Mouse (Mus musculus): Measurements from ENCODE around the gene Cstf1. TPM values are rescaled to one million over a fixed set of nuclear protein-coding genes. Genes with fewer than 3 reads are reported as not detected.

Gene Cstf1
- polyA plus RNA-seq, 1 experiment = 15.8 TPM

- Histone ChIP-seq H3K4me1 (ENCODE audit: control insufficient read depth, insufficient read depth, low read length) (peaks cover 12% of the 10 kb centered on the region; the same call in 1 of the 2 replicates), H3K27ac (ENCODE audit: control insufficient read depth, insufficient read depth, low read depth, low read length, poor library complexity) (peak overlapping the region; percentile 52), H3K4me3 (replicated peaks; ENCODE audit: control insufficient read depth, low read depth, low read length) (no peak overlapping the region)
- TF ChIP-seq POLR2A (IDR thresholded peaks at IDR 0.05; ENCODE audit: borderline replicate concordance, control insufficient read depth, low read depth, low read length) = no peak
- TF ChIP-seq CTCF (IDR thresholded peaks at IDR 0.05; ENCODE audit: control insufficient read depth, insufficient read depth, low read length) = no peak
- WGBS = 49% methylated on average over 9 of the region's 9 CpGs
These were observed 29.4 kb downstream of the Cstf1 start for GRCm38 (mm10) chr2:172399901-172400300.

GRCm38 (mm10) chr2:172401116-172401825 lies 30.8 kb downstream of the Cstf1 start:
- peaks cover 11% of the 10 kb centered on the region; the same call in 1 of the 2 replicates for H3K4me1 ChIP-seq (ENCODE audit: control insufficient read depth, insufficient read depth, low read length)
- no peak overlapping the region for H3K4me3 ChIP-seq (replicated peaks; ENCODE audit: control insufficient read depth, low read depth, low read length)
- TF ChIP-seq POLR2A (IDR thresholded peaks at IDR 0.05; ENCODE audit: borderline replicate concordance, control insufficient read depth, low read depth, low read length) (no peak), CTCF (IDR thresholded peaks at IDR 0.05; ENCODE audit: control insufficient read depth, insufficient read depth, low read length) (0 out of 2 replicates have a peak, but pooled peaks have one; percentile 5)
- WGBS = 8% methylated on average over 13 of the region's 13 CpGs
- H3K27ac ChIP-seq (ENCODE audit: control insufficient read depth, insufficient read depth, low read depth, low read length, poor library complexity) = peak overlapping the region; percentile 94

GRCm38 (mm10) chr2:172404239-172404638 lies 33.8 kb downstream of the Cstf1 start:
- Histone ChIP-seq H3K4me3 (replicated peaks; ENCODE audit: control insufficient read depth, low read depth, low read length) (no peak overlapping the region), H3K27ac (ENCODE audit: control insufficient read depth, insufficient read depth, low read depth, low read length, poor library complexity) (no peak overlapping the region), H3K4me1 (ENCODE audit: control insufficient read depth, insufficient read depth, low read length) (peaks cover 8% of the 10 kb centered on the region; the same call in 1 of the 2 replicates)
- 70% methylated on average over 7 of the region's 7 CpGs for WGBS
- TF ChIP-seq CTCF (IDR thresholded peaks at IDR 0.05; ENCODE audit: control insufficient read depth, insufficient read depth, low read length) = no peak
- no peak for TF ChIP-seq POLR2A (IDR thresholded peaks at IDR 0.05; ENCODE audit: borderline replicate concordance, control insufficient read depth, low read depth, low read length)

GRCm38 (mm10) chr2:172405011-172405410 lies 34.5 kb downstream of the Cstf1 start:
- Histone ChIP-seq H3K27ac (ENCODE audit: control insufficient read depth, insufficient read depth, low read depth, low read length, poor library complexity) (no peak overlapping the region), H3K4me3 (replicated peaks; ENCODE audit: control insufficient read depth, low read depth, low read length) (no peak overlapping the region), H3K4me1 (ENCODE audit: control insufficient read depth, insufficient read depth, low read length) (peaks cover 4% of the 10 kb centered on the region; the same call in 1 of the 2 replicates)
- TF ChIP-seq POLR2A (IDR thresholded peaks at IDR 0.05; ENCODE audit: borderline replicate concordance, control insufficient read depth, low read depth, low read length) (no peak), CTCF (IDR thresholded peaks at IDR 0.05; ENCODE audit: control insufficient read depth, insufficient read depth, low read length) (no peak)
- 44% methylated on average over 3 of the region's 3 CpGs for WGBS

DNA sequence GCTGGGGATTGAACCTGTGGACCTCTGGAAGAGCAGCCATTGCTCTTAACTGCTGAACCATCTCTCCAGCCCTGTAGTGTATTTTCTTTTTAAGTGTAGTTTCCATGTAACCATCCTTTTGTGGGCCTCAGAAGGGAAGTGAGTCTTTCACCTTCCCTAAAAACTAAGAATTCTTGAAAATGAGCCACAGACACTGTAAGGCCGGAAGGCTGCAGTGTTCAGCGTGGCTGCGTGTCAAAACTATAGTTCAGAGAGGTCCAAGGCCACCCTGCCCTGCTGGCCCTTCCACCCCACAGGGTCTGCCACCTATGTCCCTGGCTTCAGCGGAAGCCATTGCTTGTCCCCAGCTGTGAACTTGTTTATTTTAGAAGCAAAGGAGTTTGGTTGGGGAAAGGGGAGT lies 35.7 kb downstream of the Cstf1 start:
- H3K4me1 ChIP-seq (ENCODE audit: control insufficient read depth, insufficient read depth, low read length) = peaks cover 1% of the 10 kb centered on the region; the same call in 1 of the 2 replicates
- H3K4me3 ChIP-seq (replicated peaks; ENCODE audit: control insufficient read depth, low read depth, low read length) = no peak overlapping the region
- H3K27ac ChIP-seq (ENCODE audit: control insufficient read depth, insufficient read depth, low read depth, low read length, poor library complexity) = no peak overlapping the region
- 59% methylated on average over 4 of the region's 4 CpGs for WGBS
- no peak for TF ChIP-seq POLR2A (IDR thresholded peaks at IDR 0.05; ENCODE audit: borderline replicate concordance, control insufficient read depth, low read depth, low read length)
- no peak for TF ChIP-seq CTCF (IDR thresholded peaks at IDR 0.05; ENCODE audit: control insufficient read depth, insufficient read depth, low read length)

GRCm38 (mm10) chr2:172407499-172407898 lies 37.0 kb downstream of the Cstf1 start:
- H3K27ac ChIP-seq (ENCODE audit: control insufficient read depth, insufficient read depth, low read depth, low read length, poor library complexity) = no peak overlapping the region
- no peak for TF ChIP-seq CTCF (IDR thresholded peaks at IDR 0.05; ENCODE audit: control insufficient read depth, insufficient read depth, low read length)
- no peak for TF ChIP-seq POLR2A (IDR thresholded peaks at IDR 0.05; ENCODE audit: borderline replicate concordance, control insufficient read depth, low read depth, low read length)
- 65% methylated on average over 2 of the region's 2 CpGs for WGBS

GRCm38 (mm10) chr2:172410686-172411085 lies 40.2 kb downstream of the Cstf1 start:
- Histone ChIP-seq H3K27ac (ENCODE audit: control insufficient read depth, insufficient read depth, low read depth, low read length, poor library complexity) (no peak overlapping the region), H3K4me3 (replicated peaks; ENCODE audit: control insufficient read depth, low read depth, low read length) (no peak overlapping the region), H3K4me1 (ENCODE audit: control insufficient read depth, insufficient read depth, low read length) (no peaks in the 10 kb centered on the region)
- TF ChIP-seq POLR2A (IDR thresholded peaks at IDR 0.05; ENCODE audit: borderline replicate concordance, control insufficient read depth, low read depth, low read length) = no peak
- TF ChIP-seq CTCF (IDR thresholded peaks at IDR 0.05; ENCODE audit: control insufficient read depth, insufficient read depth, low read length) = no peak
- 79% methylated on average over 2 of the region's 2 CpGs for WGBS

More at GRCm38 (mm10) chr2:172407499-172407898, 37.0 kb downstream of the Cstf1 start:
- H3K4me1 ChIP-seq (ENCODE audit: control insufficient read depth, insufficient read depth, low read length) = no peaks in the 10 kb centered on the region; the same call in 1 of the 2 replicates
- H3K4me3 ChIP-seq (replicated peaks; ENCODE audit: control insufficient read depth, low read depth, low read length) = no peak overlapping the region

DNA sequence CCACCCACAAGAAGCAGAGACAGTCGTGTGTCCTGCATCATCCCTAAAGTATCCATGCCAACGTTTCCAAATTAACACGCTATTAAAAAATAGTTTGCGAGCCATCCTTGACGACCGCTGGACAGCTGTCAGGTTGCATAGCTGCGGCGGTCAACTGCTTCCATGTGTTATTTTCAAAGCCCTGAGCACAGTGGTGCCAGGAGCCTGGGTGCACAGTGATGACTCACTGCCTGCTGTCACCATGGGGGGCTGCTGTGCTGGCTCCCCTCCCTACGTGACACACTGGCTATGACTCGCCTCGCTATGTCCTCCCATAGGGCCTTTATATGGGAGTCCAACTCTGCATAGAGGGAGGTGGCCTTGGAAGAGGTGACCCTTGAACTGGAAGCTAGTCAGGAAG lies 40.6 kb downstream of the Cstf1 start:
- TF ChIP-seq POLR2A (IDR thresholded peaks at IDR 0.05; ENCODE audit: borderline replicate concordance, control insufficient read depth, low read depth, low read length) = no peak
- TF ChIP-seq CTCF (IDR thresholded peaks at IDR 0.05; ENCODE audit: control insufficient read depth, insufficient read depth, low read length) = no peak
- 87% methylated on average over 11 of the region's 11 CpGs for WGBS
- H3K27ac ChIP-seq (ENCODE audit: control insufficient read depth, insufficient read depth, low read depth, low read length, poor library complexity) = no peak overlapping the region
- no peak overlapping the region for H3K4me3 ChIP-seq (replicated peaks; ENCODE audit: control insufficient read depth, low read depth, low read length)
- H3K4me1 ChIP-seq (ENCODE audit: control insufficient read depth, insufficient read depth, low read length) = no peaks in the 10 kb centered on the region

Data from bone marrow, adult 2 months (tissue).